Mouse (Mus musculus) kidney, adult 9 months (tissue): ENCODE data around the gene Olfr1155.

Experiments
- DNase-seq: peaks from one replicate; pipeline ENCODE4 v3.0.0; 2022

The Olfr1155 gene

DNA sequence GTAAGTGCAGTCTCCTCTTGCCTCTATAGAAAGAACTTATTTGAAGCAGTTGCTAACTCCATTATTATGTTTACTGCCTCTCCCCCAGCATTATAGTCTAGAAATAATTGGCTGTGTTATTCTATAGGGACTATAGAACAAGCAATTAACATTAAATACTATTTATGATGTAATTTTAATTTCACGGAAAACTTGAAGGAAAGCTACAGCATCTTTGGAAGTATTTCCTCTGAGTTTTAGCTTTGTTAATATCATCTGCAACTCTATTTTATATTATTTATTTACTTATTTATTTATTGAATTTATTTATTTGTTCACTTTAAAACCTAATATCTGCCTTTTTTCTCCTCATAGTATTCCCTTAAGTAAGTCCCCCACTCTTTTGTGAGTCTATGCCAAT lies at the start of gene Olfr1155:
Gene Olfr1155, minus strand, starts transcription at position 101 of the 400 bp plus-strand sequence.
- no peak for DNase-seq

DNA sequence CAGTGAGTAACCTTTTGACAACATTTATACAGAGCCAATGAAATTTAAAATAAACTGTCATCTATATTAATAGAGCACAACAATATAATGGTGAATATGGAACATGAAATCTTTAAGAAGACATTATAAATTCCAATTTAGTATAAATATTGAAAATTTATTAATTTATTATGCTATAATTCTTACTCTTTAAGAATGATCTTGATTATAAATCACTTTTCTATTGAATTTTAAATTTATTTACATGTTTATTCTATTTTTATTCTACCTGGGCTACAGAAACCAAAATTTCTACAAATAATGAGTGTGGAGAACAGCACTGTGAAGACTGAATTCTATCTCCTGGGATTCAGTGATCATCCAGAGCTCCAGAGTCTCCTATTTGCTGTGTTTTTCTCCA lies 44.9 kb upstream of the Olfr1155 start, which contains the start of gene Olfr1158:
Gene Olfr1158, plus strand, starts transcription at position 301 of the 400 bp plus-strand sequence.
- no peak for DNase-seq

DNA sequence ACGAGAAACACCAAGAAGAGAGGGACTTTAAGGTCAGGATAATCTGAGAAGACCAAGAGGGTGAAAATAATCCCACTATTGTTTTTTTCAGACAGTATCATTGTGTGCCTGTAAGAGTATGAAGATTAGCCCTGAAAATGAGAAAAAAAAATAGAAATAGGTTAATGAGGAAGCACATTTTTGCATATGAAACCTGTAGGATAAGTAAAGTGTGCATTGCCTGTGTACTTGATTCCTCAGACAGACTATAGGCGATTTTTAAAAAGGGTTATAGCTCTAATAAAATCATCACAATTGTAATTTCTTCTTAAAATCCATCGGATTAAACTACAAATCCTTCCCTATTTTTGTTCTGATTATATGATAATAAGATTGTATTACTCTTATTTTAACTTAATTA lies 29.6 kb upstream of the Olfr1155 start, which contains the start of gene Olfr74:
Gene Olfr74, minus strand, starts transcription at position 101 of the 400 bp plus-strand sequence.
- DNase-seq: no peak

DNA sequence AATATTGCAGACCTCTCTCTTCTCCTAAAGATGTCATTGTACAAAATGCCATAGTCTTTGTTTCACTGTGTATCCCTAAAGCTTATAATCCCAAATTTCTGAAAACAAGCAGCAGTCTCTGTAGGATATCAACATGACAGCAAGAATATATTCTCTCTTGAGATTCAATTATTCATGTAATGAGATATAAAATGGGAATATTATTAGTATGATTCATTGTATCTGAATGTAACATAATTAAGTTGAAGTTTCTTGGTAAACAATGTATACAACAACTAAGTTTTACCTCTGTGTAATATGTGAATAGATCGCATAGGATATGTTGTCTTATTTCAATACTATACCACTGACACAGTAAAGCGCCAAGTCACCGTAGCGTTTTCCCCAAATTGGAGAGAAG lies 23.3 kb upstream of the Olfr1155 start, which contains the start of gene Olfr1157:
Gene Olfr1157, minus strand, starts transcription at position 101 of the 400 bp plus-strand sequence.
- DNase-seq: no peak

DNA sequence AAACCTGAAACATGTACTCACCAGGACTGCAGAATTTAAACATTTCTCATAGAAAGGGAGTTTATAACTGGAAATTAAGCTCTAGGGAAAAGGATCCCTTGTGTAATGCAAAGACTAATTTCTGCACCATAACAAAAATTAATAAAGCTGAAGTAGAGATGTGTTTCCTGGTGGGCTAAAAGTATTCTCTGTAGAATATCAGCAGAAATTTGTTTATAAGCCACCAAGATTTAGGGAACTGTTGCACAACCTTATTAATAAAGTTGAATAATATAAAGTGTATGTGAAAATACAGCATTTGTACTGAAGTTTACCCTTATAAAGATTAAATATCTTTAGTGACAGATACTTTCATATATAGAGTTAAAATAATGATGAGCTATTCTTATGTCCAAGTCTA lies 8.1 kb upstream of the Olfr1155 start, which contains the start of gene Olfr1156:
Gene Olfr1156, minus strand, starts transcription at position 101 of the 400 bp plus-strand sequence.
- DNase-seq: no peak

DNA sequence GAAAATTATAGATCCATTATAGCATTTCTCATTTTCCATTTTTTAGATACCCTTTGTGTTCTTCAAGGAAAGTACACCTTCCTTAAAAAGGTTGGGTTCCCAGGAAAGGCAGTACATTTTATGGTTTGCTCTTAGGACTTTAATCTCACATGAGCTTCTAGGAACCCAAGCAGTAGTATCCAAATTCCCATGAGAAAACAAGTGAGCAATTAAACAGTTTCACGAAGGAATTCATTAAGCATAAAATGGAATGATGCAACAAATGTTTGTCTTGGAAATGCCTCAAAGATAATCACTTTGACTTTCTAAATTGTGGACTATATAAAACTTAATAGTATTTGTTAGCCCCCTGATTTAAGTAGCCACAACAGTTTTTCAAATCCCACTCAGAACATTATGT lies 39.9 kb downstream of the Olfr1155 start, which contains the start of gene Olfr1154:
Gene Olfr1154, minus strand, starts transcription at position 101 of the 400 bp plus-strand sequence.
- DNase-seq: no peak

DNA sequence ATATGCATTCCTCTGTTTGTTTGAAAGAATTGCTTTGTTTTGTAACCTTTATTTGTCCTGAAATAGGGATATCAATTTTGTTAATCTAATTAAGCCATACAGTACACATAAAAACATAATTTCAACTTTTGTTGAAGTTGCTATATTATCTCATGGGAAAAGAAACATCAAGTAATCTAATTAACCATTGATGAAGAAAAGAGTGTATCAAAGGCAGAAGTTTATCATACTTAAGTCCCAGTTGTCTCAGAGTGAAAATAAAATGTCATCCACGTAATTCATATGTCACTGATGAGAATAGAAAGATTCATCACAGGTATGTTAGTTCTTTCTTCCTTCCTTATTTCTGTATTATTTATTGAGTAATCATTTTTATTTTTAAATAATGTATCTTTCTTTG lies 50.3 kb downstream of the Olfr1155 start, which contains the start of gene Olfr1153:
Gene Olfr1153, plus strand, starts transcription at position 301 of the 400 bp plus-strand sequence.
- no peak for DNase-seq
